In the genomic region with DNA sequence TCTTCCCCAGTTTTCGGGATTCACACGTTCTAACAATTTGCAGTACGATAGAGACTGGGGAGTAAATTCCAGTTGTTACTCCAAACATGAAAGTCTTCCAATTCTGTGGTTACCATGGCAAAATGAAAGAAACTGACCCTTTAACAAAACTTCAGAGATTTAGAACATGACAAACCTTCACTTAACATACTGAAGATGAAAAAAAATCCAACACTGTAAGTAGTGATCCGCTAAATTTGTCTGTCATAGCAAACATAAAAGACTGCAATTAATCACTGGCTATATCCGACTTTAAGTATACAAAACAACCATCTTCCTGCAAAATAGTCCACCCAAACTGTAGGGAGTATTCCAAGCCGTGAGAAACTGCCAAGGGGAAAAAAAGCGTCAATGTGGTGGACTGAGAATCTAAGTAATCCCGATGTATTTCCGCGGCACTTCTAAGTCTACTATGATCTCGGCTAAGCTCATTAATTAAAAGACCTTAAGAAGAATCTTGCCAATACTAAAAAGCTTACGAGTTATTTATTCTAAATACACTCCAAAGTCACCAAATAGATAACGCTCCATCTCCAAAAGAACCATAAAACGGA, we compare ENCODE assay signal across 8 mouse cellular contexts. TPM values are rescaled to one million over a fixed set of nuclear protein-coding genes. Genes with fewer than 3 reads are reported as not detected.
A peak's percentile ranks its signal among the peaks of the same experiment; 100 is the strongest.
DNase-seq lines count a peak whose midpoint lies in the region; ATAC-seq and TF ChIP-seq lines count a peak whose summit lies in the region.

No protein-coding gene starts in this region.

- no peaks in the 10 kb centered on the region; the same call in 1 of the 2 replicates for H3K4me1 ChIP-seq in embryonic fibroblast, embryonic 13.5 days (ENCODE audit: control insufficient read depth, insufficient read depth, low read length)
- no peaks in the 10 kb centered on the region for H3K4me1 ChIP-seq in intestine, embryonic 16.5 days (ENCODE audit: control insufficient read depth, insufficient read depth, low read length)
- H3K4me1 ChIP-seq in neural tube, embryonic 13.5 days (replicated peaks): no peaks in the 10 kb centered on the region; the same call in 1 of the 2 replicates

- H3K4me3 ChIP-seq in layer of hippocampus, adult 2 months: peak overlapping the region; percentile 73
- H3K4me3 ChIP-seq in embryonic fibroblast, embryonic 13.5 days (ENCODE audit: insufficient read depth, low read length): peak overlapping the region; percentile 92; the same call in 1 of the 2 replicates
- peak overlapping the region; percentile 79 for H3K4me3 ChIP-seq in intestine, embryonic 16.5 days (ENCODE audit: low read length)
- peak overlapping the region; percentile 81 for H3K4me3 ChIP-seq in neural tube, embryonic 13.5 days

- peak overlapping the region; percentile 99 for H3K27ac ChIP-seq in layer of hippocampus, adult 2 months
- no peak overlapping the region for H3K27ac ChIP-seq in embryonic fibroblast, embryonic 13.5 days (ENCODE audit: insufficient read depth, low read length)
- no peak overlapping the region for H3K27ac ChIP-seq in intestine, embryonic 16.5 days (ENCODE audit: low read length)
- peak overlapping the region; percentile 100 for H3K27ac ChIP-seq in neural tube, embryonic 13.5 days (replicated peaks)

- TF ChIP-seq CTCF in layer of hippocampus, adult 2 months (conservative IDR thresholded peaks at IDR 0.05): no peak
- no peak for TF ChIP-seq CTCF in embryonic fibroblast, embryonic 13.5 days (IDR thresholded peaks at IDR 0.05; ENCODE audit: borderline replicate concordance, insufficient read depth, low read length)

- no peak for TF ChIP-seq POLR2A in embryonic fibroblast, embryonic 13.5 days (IDR thresholded peaks at IDR 0.05; ENCODE audit: low read depth, low read length)

- DNase-seq in layer of hippocampus, adult 2 months (ENCODE audit: low spot score in 2 of 2): no peak
- no peak for DNase-seq in layer of hippocampus, adult 9-11 months
- DNase-seq in layer of hippocampus, adult 18-20 months (ENCODE audit: low spot score in 2 of 2): no peak

- H3K9me3 ChIP-seq in intestine, embryonic 16.5 days (ENCODE audit: control insufficient read depth, low read length): no peaks in the 10 kb centered on the region
- H3K9me3 ChIP-seq in neural tube, embryonic 13.5 days: no peaks in the 10 kb centered on the region

- H3K4me2 ChIP-seq in intestine, embryonic 16.5 days (ENCODE audit: low read depth, low read length): peak overlapping the region; percentile 96
- peak overlapping the region; percentile 64 for H3K4me2 ChIP-seq in neural tube, embryonic 13.5 days

- no peak for ATAC-seq in intestine, embryonic 16.5 days
- ATAC-seq in neural tube, embryonic 13.5 days (ENCODE audit: low read depth): no peak
- ATAC-seq in monocyte, adult 5-6 weeks (replicated peaks; ENCODE audit: insufficient number of reproducible peaks, low FRiP score, low TSS enrichment, poor library complexity, severe bottlenecking): no peak
- no peak for ATAC-seq in megakaryocyte progenitor cell, adult 5-6 weeks (replicated peaks; ENCODE audit: poor library complexity)

- H3K27me3 ChIP-seq in intestine, embryonic 16.5 days (replicated peaks; ENCODE audit: control insufficient read depth, insufficient read depth, low read length): peaks cover 3% of the 10 kb centered on the region; the same call in 1 of the 2 replicates
- no peaks in the 10 kb centered on the region for H3K27me3 ChIP-seq in neural tube, embryonic 13.5 days

- no peak overlapping the region for H3K9ac ChIP-seq in intestine, embryonic 16.5 days (ENCODE audit: low read depth, low read length)
- H3K9ac ChIP-seq in neural tube, embryonic 13.5 days: peak overlapping the region; percentile 98

- whole genome bisulfite sequencing in intestine, embryonic 16.5 days: 16% methylated on average over 14 of the region's 14 CpGs
- 3% methylated on average over 14 of the region's 14 CpGs for WGBS in neural tube, embryonic 13.5 days

- no peaks in the 10 kb centered on the region for H3K36me3 ChIP-seq in intestine, embryonic 16.5 days (ENCODE audit: control insufficient read depth, insufficient read depth, low read length)
- no peaks in the 10 kb centered on the region for H3K36me3 ChIP-seq in neural tube, embryonic 13.5 days

RNA-seq across cellular contexts. Expression of a gene that starts 1.4 kb away (rescaled TPM):
- total RNA-seq in layer of hippocampus, adult 2 months (2021): 10 to 100 TPM; 24.5 to 27.2 TPM
- 3.5 and 5.9 TPM in 2 replicates for polyA plus RNA-seq in embryonic fibroblast, embryonic 13.5 days (2011; ENCODE audit: insufficient read length, low read depth, missing spikeins)
- polyA plus RNA-seq in intestine, embryonic 16.5 days (2015; fragmentation: Nextera tagmentation; extraction: Ambion mirVana): 0.43 and 0.56 TPM in 2 replicates
- polyA plus RNA-seq in neural tube, embryonic 13.5 days (2015; fragmentation: Nextera tagmentation; extraction: Ambion mirVana): 94.2 and 98.2 TPM in 2 replicates
- total RNA-seq in layer of hippocampus, adult 18-20 months (2021): 10 to 100 TPM; 26.1 to 27.6 TPM
- 0.10 TPM in 1 of 3 replicates, not detected in the others for total RNA-seq in monocyte, adult 5-6 weeks (2017)
- total RNA-seq in megakaryocyte progenitor cell, adult 5-6 weeks (2015): not detected in 2 replicates
- not detected in 2 replicates for total RNA-seq in megakaryocyte progenitor cell, adult 5-6 weeks (2017)

Comparison
In these comparisons a context has a peak if more than half of its experiments do, and no peak if none do; other contexts are left out.
1. H3K27ac ChIP-seq: peak in layer of hippocampus, adult 2 months (single experiment) and neural tube, embryonic 13.5 days (single experiment); none in embryonic fibroblast, embryonic 13.5 days (single experiment) and intestine, embryonic 16.5 days (single experiment).
2. RNA of a gene that starts 1.4 kb away (total RNA-seq): 26.1 to 27.6 TPM in layer of hippocampus, adult 18-20 months and 24.5 to 27.2 TPM in layer of hippocampus, adult 2 months; 0.10 TPM in monocyte, adult 5-6 weeks and not detected in megakaryocyte progenitor cell, adult 5-6 weeks; every median in the first group is over 10 times any median in the second.
3. Peak in every context shown above with its lines, with median percentiles within 50 percentile points of each other: H3K4me3 ChIP-seq.